Mouse (Mus musculus) common myeloid progenitor, adult 5-6 weeks (primary cell): Measurements from ENCODE around the gene Il17rc. TPM values are rescaled to one million over a fixed set of nuclear protein-coding genes. Genes with fewer than 3 reads are reported as not detected.

Source experiments
- ATAC-seq: replicated peaks from 2 replicates; pipeline ENCODE4 v1.8.0; 2016; ENCODE audit warnings: low read depth, mild to moderate bottlenecking, moderate TSS enrichment, inconsistent platforms; ENCODE audit not compliant: poor library complexity, severe bottlenecking
- total RNA-seq: library from RNA; stranded (forward); fragments of 200-1000, 187-1606 nt; gene quantifications from 2 replicates; pipeline ENCODE4 v1.2.3, GENCODE M21; 2017

The Il17rc gene
- total RNA-seq, 1 experiment from 2014 or later, result 0.09 TPM

DNA sequence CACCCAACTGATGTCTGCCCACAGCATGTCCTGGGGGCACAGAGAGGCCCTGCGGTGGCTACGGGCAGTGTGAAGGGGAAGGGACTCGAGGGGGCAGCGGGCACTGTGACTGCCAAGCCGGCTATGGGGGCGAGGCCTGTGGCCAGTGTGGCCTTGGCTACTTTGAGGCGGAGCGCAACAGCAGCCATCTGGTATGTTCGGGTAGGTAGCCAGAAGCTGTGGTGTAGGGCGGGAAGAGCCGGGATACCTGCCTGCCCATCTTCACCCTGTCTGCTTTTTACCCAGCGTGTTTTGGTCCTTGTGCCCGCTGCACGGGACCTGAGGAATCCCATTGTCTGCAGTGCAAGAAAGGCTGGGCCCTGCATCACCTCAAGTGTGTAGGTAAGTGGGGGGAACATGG lies 18.2 kb downstream of the Il17rc start:
- ATAC-seq, result no peak

DNA sequence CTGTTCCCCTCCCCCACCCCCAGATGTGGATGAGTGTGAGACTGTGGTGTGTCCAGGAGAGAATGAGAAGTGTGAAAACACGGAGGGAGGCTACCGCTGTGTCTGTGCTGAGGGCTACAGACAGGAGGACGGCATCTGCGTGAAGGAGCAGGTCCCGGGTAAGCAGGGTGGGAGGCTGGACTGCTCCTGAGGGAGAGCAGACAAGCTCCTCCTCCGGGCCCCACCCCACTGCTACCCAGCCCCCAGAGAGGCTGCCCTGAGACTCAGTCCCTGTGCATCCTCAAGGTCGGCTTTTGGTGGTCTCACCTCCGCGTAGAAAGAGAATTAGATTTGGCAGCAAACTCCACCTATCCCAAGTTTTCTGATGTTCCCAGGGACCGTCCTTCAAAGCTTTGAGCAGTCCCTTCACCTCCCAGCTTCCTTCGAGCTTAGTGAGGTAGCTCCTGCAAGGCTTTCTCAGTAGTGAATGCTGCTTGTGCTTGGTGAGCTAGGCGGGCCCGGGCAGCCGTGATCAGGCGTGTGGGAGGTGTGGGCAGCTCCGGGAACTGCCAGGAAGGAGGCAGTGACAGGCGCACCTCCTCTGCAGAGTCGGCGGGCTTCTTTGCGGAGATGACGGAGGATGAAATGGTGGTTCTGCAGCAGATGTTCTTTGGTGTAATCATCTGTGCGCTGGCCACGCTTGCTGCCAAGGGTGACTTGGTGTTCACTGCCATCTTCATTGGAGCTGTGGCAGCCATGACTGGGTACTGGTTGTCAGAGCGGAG lies 21.1 kb downstream of the Il17rc start:
- ATAC-seq, result no peak

DNA sequence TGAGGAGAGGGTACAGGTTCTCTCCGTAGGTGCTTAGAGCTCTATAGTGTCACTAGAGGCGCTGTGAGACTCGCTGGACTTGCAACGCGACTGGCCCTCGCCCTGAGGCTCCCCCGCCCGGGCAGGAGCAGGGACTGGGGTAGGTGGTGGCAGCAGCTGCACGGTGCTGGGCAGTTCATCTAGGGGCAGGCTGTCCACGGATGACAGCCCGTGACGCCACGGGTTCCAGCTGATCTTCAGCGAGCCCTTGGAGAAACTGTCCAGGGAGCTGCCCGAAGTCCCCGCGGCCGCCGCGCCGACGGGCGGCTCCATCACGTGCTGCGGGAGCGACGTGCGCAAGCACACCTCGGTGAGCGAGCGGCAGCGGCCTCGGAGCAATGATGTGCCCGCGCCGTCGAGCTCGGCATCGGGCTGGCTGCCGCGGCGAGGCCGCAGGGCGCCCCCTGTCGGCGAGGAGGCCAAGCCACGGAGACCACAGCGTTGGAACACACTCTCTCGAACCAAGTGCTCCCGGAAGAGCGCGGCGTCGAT lies 23.1 kb downstream of the Il17rc start:
- ATAC-seq, result peak; percentile 76

DNA sequence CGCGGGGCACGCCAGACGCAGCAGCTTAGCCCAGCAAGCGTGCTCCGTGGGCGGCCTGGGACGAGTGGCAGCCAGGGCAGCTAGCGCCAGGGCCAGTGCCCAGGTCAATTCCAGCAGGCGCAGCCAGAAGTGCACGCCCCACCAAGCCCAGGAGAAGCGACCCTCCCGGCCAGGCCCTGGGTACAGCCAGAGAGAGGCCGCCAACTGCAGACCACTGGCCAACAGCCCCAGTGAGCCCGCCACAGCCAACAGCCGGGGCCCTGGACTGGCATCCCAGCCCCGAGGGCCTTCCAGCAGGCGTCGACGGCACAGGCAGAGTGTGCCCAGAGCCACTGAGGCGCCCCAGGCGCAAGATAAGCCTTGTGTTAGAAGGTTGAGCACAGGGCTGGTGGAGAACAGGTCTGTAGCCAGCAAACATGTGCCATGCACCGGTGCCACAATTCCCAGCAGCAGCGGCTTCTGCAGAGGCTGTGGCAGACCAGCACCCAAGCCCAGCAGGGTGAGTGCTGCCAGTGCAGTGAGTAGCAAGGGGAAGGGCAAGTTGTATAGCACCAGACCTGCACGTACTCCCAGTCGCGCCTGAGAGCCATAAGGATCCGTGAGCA lies 23.9 kb downstream of the Il17rc start:
- ATAC-seq, result no peak

DNA sequence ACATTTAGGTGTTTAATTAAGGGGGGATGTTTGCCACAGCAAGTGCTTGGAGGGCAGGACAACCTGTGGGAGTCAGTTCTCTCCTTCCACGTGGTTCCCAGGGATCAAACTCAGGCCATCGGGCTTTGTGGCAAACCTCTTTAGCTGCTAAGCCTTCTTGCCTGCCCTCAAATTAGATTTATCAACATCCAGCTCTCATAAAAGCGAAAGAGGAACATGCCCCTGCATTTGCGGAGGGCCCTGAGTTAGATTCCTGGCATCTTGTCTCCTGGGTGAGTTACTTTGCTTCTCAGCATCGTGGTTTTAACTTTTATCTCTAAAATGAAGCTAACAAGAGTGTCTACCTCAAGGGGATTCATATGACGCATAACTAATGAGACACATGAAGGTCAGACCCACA lies 28.1 kb downstream of the Il17rc start:
- ATAC-seq, result no peak

- ATAC-seq, result no peak
Measured at GRCm38 (mm10) chr6:113501388-113502084, 30.3 kb downstream of the Il17rc start, which contains the start of gene Prrt3. Gene Prrt3, minus strand, starts transcription at chr6:113501931.

GRCm38 (mm10) chr6:113502801-113503200 lies 31.6 kb downstream of the Il17rc start:
- ATAC-seq, result no peak

- no peak for ATAC-seq
Measured at GRCm38 (mm10) chr6:113505689-113506088, 34.5 kb downstream of the Il17rc start.

- no peak for ATAC-seq
Measured at GRCm38 (mm10) chr6:113507130-113507529, 35.9 kb downstream of the Il17rc start.

DNA sequence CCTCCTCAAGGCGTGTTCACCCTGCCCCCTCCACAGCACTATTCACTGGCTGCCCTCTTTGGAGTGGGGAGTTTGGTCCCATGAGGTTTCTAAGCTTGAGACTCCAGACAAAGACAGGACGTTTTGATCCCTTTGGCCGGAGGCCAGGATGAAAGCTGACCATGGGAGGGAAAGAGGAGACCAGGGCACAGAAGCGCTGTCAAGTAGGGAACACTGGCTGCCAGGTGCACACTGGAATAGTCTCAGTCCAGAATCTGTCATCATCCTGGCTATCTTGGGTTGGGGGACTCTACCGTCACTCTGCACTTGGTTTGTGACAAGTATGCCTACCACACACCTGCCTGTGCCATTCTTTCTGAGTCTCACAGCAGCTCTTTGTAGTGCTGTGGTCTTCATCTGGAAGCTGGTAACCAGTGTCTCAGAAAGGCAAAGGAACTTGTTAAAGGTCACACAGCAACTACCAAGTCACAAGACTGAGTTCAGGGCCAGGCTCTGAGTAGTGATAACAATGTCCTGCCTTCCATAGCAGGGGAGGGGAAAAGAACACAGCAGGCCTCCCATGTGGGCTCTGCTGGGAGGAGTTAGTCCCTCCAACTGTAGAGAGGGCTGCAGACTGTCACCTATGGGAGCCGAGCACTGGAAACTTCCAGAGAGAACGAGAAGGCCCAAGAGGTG lies 37.2 kb downstream of the Il17rc start:
- no peak for ATAC-seq

DNA sequence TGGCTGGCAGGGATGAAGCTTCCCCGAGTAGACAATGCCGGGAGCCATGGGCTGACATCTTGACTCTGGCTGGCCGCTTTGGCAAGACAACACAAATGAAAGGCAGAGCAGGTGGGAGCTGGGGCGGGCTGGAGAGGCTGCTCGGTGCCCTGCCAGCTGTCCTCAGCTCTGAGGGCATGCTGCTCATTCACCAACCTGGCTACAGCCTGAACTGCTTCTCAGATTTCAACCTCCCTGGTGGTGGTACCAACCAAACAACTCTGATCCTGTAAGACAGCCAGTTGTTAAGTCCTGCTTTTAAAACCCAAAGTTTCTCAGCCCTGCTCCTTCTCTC lies 37.7 kb downstream of the Il17rc start:
- no peak for ATAC-seq

- no peak for ATAC-seq
Measured at GRCm38 (mm10) chr6:113513944-113514343, 42.7 kb downstream of the Il17rc start.

- ATAC-seq, result peak; percentile 57
Measured at GRCm38 (mm10) chr6:113514600-113514999, 43.4 kb downstream of the Il17rc start.

GRCm38 (mm10) chr6:113517434-113518080 lies 46.3 kb downstream of the Il17rc start:
- ATAC-seq, result peak; percentile 90

- ATAC-seq, result no peak
Measured at GRCm38 (mm10) chr6:113522310-113522709, 51.1 kb downstream of the Il17rc start.

- no peak for ATAC-seq
Measured at GRCm38 (mm10) chr6:113523420-113523819, 52.2 kb downstream of the Il17rc start.

GRCm38 (mm10) chr6:113530932-113531839 lies 60.0 kb downstream of the Il17rc start, which contains the start of the genes Emc3 and Fancd2:
Gene Emc3, minus strand, starts transcription at chr6:113531652.
Gene Fancd2, plus strand, starts transcription at chr6:113531682.
- ATAC-seq, result peak; percentile 90

DNA sequence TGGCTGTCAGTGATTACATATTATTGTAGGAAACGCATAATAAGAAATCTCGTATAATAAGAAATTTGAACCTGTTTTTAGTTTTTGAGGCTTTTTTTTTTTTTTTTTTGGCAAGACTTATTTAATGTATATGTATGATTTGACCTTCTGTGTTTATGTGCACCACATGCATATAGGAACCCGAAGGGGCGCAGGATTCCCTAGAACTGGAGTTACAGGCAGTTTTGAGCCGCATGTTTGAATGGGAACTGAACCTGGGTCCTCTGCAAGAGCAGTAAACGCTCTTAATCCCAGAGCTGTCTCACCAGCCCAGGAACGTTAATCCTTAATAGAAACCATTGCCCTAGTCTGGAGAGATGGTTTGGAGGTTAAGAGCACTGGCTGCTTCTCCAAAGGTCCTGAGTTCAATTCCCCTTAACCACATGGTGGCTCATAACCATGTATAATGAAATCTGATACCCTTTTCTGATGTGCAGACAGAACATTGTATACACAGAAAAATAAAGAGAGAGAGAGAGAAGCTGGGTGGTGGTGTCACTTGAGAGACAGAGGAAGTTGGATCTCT lies 60.7 kb downstream of the Il17rc start:
- ATAC-seq, result no peak
